Mouse (Mus musculus): ENCODE data around the gene Sqstm1. TPM values are rescaled to one million over a fixed set of nuclear protein-coding genes. Genes with fewer than 3 reads are reported as not detected.
A peak's percentile ranks its signal among the peaks of the same experiment; 100 is the strongest.

The Sqstm1 gene
- polyA plus RNA-seq, 1 experiment from 2014 or later, result 320 TPM

DNA sequence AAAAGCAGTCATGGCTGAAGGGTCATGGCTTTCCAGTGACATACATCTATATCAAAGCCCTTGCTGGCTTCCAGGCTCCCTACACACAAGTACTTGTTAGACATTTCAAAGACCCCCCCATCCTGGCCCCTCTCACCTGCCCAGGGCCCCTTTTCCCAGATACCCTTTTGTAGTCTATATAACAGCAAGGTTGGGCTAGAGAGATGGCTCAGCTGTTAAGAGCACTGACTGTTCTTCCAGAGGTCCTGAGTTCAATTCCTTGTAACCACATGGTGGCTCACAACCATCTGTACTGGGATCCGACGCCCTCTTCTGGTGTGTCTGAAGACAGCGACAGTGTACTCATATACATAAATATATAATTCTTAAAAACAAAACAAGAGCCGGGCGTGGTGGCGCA lies 4.0 kb upstream of the Sqstm1 start:
- no peaks in the 10 kb centered on the region for H3K9me3 ChIP-seq
- ATAC-seq (ENCODE audit: low FRiP score), result no peak
- no peak overlapping the region for H3K4me3 ChIP-seq
- 94% methylated on average over 6 of the region's 6 CpGs for WGBS
- no peak overlapping the region for H3K4me2 ChIP-seq
- H3K4me1 ChIP-seq (replicated peaks), result peaks cover 35% of the 10 kb centered on the region
- H3K27me3 ChIP-seq, result no peaks in the 10 kb centered on the region
- H3K36me3 ChIP-seq, result no peaks in the 10 kb centered on the region
- H3K27ac ChIP-seq, result no peak overlapping the region
- no peak overlapping the region for H3K9ac ChIP-seq

DNA sequence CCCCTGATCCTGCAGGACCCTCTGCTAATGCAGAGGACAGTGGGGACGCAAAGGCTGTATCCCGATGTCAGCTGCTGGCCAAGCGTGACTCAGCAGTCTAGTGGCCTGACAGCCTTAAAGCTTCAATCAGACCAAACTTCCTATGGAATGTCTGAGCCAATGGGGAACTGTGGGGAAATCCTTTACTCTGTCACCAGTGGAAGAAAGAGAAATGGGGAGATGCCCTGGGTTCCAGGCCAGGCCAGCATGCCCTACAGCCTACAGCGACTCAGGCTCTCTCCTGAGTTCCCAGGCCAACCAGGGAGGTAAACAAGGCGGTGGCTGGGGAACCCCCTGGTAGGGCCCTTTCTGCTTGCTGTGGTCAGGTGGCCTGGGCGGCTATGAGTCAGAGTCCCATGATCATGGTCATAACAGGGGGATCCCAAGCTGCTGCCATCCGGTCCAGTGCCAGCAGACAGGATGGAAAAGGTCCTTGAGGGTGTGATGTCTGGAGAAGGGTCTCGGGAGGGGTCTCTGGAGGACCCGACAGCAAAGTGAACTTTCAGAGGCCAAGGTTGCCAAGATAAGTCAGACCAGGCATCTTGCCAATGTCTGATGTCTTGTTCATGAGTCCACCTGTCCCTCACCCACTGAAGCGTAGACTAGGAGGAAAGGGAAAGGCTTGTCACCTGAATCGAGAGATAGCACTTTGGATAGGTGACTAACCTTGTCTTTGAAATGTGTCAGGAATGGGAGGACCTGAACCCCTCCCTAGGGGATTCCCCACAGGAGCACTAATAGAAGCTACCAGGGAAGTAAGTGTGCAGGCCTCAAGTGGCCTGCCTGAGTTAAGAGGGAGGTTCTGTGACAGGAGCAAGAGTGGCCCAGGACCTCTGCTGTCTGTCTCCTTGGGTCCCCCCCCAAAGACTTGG lies 2.5 kb upstream of the Sqstm1 start:
- Histone ChIP-seq H3K9me3 (no peaks in the 10 kb centered on the region), H3K9ac (peak overlapping the region; percentile 4; the same call in 1 of the 2 replicates), H3K4me1 (replicated peaks) (peaks cover 48% of the 10 kb centered on the region), H3K4me2 (no peak overlapping the region), H3K4me3 (no peak overlapping the region), H3K36me3 (peaks cover under 1% of the 10 kb centered on the region; the same call in 1 of the 2 replicates), H3K27me3 (no peaks in the 10 kb centered on the region), H3K27ac (no peak overlapping the region; the same call in 1 of the 2 replicates)
- WGBS, result 67% methylated on average over 11 of the region's 11 CpGs
- no peak for ATAC-seq (ENCODE audit: low FRiP score)

DNA sequence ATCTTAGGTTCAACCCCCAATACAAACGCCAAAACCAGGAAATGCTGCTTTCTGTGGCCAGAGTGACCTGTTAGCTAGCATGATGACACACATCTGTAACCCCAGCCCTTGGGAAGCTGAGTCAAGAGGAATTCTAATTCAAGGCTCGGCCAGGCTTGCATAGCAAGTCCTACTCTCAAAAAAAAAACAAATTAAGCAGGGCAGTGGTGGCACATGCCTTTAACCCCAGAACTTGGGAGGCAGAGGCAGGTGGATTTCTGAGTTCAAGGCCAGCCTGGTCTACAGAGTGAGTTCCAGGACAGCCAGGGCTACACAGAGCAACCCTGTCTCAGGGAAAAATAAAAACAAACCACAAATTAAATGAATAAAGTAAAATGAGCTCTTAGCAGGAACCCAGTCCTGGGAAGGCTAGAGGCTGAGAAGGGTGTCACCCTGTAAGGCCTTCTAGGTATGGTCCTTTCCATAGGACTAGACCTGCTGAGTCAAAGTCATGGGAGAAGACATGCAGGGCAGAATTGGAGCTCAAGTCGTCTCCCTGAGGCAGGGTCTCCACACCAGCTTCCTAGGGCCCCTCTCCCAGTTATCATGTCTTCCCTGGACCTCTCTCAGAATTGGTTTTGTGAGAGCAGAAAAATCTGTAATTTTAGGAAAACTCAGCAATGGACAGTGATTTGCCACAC lies 1.6 kb upstream of the Sqstm1 start:
- WGBS, result 78% methylated on average over 3 of the region's 3 CpGs
- H3K36me3 ChIP-seq, result peaks cover 9% of the 10 kb centered on the region
- H3K27me3 ChIP-seq, result no peaks in the 10 kb centered on the region
- ATAC-seq (ENCODE audit: low FRiP score), result no peak
- H3K9ac ChIP-seq, result peak overlapping the region; percentile 4; the same call in 1 of the 2 replicates
- no peak overlapping the region for H3K27ac ChIP-seq
- no peak overlapping the region for H3K4me3 ChIP-seq
- H3K4me1 ChIP-seq (replicated peaks), result peaks cover 48% of the 10 kb centered on the region
- no peaks in the 10 kb centered on the region for H3K9me3 ChIP-seq
- no peak overlapping the region for H3K4me2 ChIP-seq

DNA sequence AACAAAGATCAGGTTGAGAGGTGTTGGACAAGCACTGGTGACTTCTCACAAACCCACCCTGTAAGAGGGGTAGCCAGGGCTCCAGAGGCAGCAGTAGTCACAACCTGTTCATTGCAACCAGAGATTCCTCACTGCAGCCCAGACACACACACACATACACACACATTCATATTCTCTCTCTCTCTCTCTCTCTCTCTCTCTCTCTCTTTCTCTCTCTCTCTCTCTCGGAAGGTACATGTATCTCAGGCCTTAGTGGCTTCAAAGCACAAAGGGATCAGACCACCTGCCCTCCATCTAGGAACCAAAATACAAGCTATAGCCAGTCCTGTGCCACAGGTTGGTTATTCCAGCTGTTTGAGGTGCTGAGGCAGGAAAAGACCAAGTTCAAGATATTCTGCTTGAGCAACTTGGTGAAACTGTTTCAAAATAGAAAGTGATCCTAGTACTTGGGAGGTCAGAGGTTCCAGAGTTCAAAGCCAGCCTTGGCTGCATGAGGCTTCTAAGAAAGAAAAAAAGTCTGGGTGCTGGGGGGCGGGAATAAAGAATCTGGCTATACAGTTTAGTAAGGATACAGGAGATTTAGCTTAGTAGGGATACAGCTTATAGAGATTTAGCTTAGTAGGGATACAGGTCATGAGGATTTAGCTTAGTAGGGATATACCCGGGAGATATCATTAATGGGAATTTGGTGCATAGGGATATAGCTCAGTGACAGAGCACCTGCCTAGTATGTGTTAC lies 864 bp upstream of the Sqstm1 start:
- Histone ChIP-seq H3K4me1 (replicated peaks) (peaks cover 48% of the 10 kb centered on the region), H3K9me3 (no peaks in the 10 kb centered on the region), H3K36me3 (peaks cover 16% of the 10 kb centered on the region), H3K9ac (peak overlapping the region; percentile 98), H3K4me3 (peak overlapping the region; percentile 95), H3K27me3 (no peaks in the 10 kb centered on the region), H3K27ac (peak overlapping the region; percentile 99), H3K4me2 (peak overlapping the region; percentile 61)
- no peak for ATAC-seq (ENCODE audit: low FRiP score)
- 94% methylated on average over 3 of the region's 3 CpGs for WGBS

DNA sequence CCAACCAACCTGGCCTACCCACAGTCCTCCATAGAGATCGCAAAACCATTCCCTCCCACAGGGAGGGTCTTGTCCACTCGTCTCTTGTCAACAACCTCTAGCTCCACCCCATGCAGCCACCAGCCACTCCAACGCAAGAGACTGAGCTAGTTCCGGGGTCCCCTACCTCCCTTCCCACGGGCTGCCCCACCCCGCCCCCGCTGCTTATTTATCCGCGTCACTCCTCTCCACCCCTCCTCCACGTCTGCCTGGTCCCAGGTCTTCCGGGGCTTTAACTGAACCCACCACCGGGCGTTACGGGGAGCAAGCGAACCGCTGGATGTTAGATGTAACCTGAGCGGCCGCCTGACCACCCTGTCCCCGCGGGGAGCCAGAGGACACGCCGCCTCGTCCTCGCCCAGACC lies 524 bp downstream of the Sqstm1 start:
- peaks cover 34% of the 10 kb centered on the region for H3K4me1 ChIP-seq (replicated peaks)
- peak overlapping the region; percentile 99 for H3K27ac ChIP-seq
- H3K4me3 ChIP-seq, result peak overlapping the region; percentile 95
- H3K36me3 ChIP-seq, result peaks cover 30% of the 10 kb centered on the region
- H3K9ac ChIP-seq, result peak overlapping the region; percentile 98
- H3K9me3 ChIP-seq, result no peaks in the 10 kb centered on the region
- H3K4me2 ChIP-seq, result peak overlapping the region; percentile 61
- peak; percentile 94 for ATAC-seq (ENCODE audit: low FRiP score)
- no peaks in the 10 kb centered on the region for H3K27me3 ChIP-seq
- WGBS, result under 1% methylated on average over 24 of the region's 24 CpGs

DNA sequence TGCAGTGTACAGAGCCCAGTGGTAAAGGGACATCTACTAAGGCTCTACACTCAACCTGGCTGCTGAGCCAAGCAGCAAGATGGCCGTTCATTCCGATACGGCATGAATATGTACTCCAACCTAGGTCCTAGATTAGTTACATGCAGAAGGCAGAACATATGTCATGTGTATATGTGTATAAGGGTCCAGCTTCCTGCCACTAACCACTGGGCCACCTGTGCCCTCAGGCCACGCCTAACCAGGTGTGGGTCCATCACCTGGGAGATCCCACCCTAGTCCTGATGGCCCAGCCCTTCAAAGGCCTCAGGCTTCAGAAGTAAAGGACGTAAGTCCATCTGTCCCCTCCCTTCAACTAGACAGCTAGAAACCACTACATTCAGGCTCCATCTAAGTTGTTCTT lies 2.6 kb downstream of the Sqstm1 start:
- Histone ChIP-seq H3K27ac (no peak overlapping the region), H3K4me1 (replicated peaks) (peaks cover 30% of the 10 kb centered on the region), H3K36me3 (peaks cover 49% of the 10 kb centered on the region), H3K9me3 (no peaks in the 10 kb centered on the region), H3K4me2 (no peak overlapping the region), H3K9ac (no peak overlapping the region), H3K4me3 (no peak overlapping the region), H3K27me3 (no peaks in the 10 kb centered on the region)
- WGBS, result 97% methylated on average over 5 of the region's 5 CpGs
- ATAC-seq (ENCODE audit: low FRiP score), result no peak

DNA sequence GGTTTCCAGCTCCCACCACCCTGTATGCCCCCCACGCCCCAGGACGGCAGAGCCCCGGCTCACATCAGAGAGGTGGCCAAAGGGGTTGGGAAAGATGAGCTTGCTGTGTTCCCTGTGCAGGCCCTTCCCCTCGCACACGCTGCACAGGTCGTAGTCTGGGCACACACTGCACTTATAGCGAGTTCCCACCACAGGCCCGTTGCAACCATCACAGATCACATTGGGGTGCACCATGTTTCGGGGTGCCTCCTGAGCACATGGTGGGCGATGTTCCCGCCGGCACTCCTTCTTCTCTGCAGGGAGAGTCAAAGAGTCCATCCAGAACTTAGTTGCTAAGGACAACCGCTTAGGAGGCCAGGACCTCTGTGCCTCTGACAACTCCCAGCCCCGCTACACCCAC lies 3.3 kb downstream of the Sqstm1 start:
- Histone ChIP-seq H3K27ac (no peak overlapping the region), H3K4me1 (replicated peaks) (peaks cover 27% of the 10 kb centered on the region), H3K9ac (no peak overlapping the region), H3K4me3 (no peak overlapping the region), H3K36me3 (peaks cover 56% of the 10 kb centered on the region), H3K4me2 (no peak overlapping the region), H3K27me3 (no peaks in the 10 kb centered on the region), H3K9me3 (no peaks in the 10 kb centered on the region)
- ATAC-seq (ENCODE audit: low FRiP score), result no peak
- WGBS, result 98% methylated on average over 14 of the region's 14 CpGs

DNA sequence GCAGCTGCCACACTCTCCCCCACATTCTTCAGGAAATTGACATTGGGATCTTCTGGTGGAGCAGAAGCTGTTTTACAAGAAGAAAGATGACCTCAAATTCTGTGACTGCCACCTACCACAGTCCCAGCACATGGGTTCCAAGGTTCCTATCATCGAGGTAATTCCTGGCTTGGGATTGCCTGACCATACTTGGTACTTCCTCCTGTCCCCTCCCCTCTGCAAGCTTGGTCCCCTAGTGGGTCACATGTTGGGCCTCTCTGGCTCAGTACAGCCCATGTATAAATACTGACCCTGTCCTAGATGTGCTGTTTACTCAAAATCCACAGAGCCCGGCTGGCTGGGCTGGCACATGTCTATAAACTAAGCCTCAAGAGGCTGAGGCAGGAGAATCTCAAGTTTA lies 4.6 kb downstream of the Sqstm1 start:
- WGBS, result 95% methylated on average over 2 of the region's 2 CpGs
- H3K4me1 ChIP-seq (replicated peaks), result peaks cover 20% of the 10 kb centered on the region
- H3K4me2 ChIP-seq, result no peak overlapping the region
- H3K27me3 ChIP-seq, result no peaks in the 10 kb centered on the region
- H3K4me3 ChIP-seq, result no peak overlapping the region
- no peak overlapping the region for H3K9ac ChIP-seq
- no peaks in the 10 kb centered on the region for H3K9me3 ChIP-seq
- peaks cover 69% of the 10 kb centered on the region for H3K36me3 ChIP-seq
- ATAC-seq (ENCODE audit: low FRiP score), result no peak
- no peak overlapping the region for H3K27ac ChIP-seq

DNA sequence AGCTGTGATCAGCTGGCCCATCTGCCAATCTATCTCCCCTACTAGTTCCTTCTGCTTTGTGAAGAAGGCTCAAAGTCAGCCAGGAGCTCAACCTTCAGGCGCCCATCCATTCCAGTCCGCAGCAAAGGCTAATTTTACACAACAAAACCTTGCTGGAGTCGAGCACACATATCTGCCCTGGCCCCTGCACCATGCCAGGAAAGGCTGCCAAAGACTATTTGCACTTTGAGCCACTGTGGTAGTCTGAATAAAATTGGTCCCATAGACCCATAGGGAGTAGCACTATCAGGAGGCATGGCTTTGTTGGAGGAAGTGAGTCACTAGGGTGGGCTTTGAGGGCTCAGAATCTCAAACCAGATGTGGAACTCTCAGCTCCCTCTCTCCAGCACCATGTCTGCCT lies 5.2 kb downstream of the Sqstm1 start:
- Histone ChIP-seq H3K27me3 (no peaks in the 10 kb centered on the region), H3K27ac (no peak overlapping the region), H3K9ac (no peak overlapping the region), H3K36me3 (peaks cover 75% of the 10 kb centered on the region), H3K4me1 (replicated peaks) (peaks cover 17% of the 10 kb centered on the region), H3K4me3 (no peak overlapping the region), H3K4me2 (no peak overlapping the region), H3K9me3 (no peaks in the 10 kb centered on the region)
- 94% methylated on average over 3 of the region's 3 CpGs for WGBS
- no peak for ATAC-seq (ENCODE audit: low FRiP score)

DNA sequence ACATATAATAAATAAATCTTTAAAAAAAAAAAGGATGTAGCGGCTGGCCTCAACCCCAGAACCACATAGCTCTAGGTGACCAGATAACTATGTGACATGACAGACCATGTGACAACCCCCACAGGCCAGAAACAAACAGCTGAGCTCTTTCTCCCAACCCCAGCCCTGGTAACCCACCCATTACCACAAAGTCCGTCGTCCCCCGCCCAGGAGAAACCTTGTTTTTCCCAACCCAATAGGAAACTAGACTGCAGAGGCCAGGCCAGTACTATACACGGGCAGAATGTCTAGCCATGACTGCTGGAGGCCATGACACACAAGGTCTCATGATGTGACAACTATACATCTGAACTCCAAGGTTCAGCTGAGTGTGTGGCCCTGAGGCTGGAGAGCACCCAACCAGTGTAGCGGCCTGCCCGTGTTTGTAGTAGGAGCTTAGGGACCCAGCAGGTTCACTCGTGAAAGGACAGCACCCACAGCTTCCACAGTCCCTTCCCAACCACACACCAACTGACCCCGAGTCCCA lies 7.3 kb downstream of the Sqstm1 start:
- no peak for ATAC-seq (ENCODE audit: low FRiP score)
- H3K9me3 ChIP-seq, result no peaks in the 10 kb centered on the region
- H3K4me2 ChIP-seq, result no peak overlapping the region
- H3K9ac ChIP-seq, result no peak overlapping the region
- H3K36me3 ChIP-seq, result peaks cover 94% of the 10 kb centered on the region
- H3K27me3 ChIP-seq, result no peaks in the 10 kb centered on the region
- H3K4me1 ChIP-seq (replicated peaks), result peaks cover 7% of the 10 kb centered on the region
- 97% methylated on average over 9 of the region's 9 CpGs for WGBS
- no peak overlapping the region for H3K27ac ChIP-seq
- no peak overlapping the region for H3K4me3 ChIP-seq

DNA sequence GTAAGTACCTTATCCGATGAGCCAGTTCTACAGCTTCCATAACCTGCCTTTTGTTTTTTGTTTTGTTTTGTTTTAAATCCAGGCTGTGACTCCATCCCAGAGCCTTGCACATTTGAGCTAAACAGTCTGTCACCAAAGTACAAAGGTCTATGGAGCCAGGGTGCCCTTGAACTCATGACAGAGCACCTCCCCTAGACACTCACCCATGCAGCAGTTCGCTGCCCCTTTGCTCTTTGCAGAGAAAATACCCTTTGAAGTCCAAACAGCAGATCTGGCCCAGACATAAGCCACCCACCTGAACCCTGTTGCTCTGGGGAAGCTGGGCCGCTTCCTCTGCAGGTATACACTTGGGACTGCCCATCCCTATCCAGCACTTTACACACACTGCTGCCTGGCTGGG lies 9.0 kb downstream of the Sqstm1 start:
- H3K27me3 ChIP-seq, result no peaks in the 10 kb centered on the region
- H3K9me3 ChIP-seq, result no peaks in the 10 kb centered on the region
- no peak overlapping the region for H3K9ac ChIP-seq
- H3K4me3 ChIP-seq, result no peak overlapping the region
- no peak for ATAC-seq (ENCODE audit: low FRiP score)
- H3K27ac ChIP-seq, result no peak overlapping the region
- peaks cover 96% of the 10 kb centered on the region for H3K36me3 ChIP-seq
- WGBS, result 88% methylated on average over 3 of the region's 3 CpGs
- no peaks in the 10 kb centered on the region for H3K4me1 ChIP-seq (replicated peaks)
- no peak overlapping the region for H3K4me2 ChIP-seq

DNA sequence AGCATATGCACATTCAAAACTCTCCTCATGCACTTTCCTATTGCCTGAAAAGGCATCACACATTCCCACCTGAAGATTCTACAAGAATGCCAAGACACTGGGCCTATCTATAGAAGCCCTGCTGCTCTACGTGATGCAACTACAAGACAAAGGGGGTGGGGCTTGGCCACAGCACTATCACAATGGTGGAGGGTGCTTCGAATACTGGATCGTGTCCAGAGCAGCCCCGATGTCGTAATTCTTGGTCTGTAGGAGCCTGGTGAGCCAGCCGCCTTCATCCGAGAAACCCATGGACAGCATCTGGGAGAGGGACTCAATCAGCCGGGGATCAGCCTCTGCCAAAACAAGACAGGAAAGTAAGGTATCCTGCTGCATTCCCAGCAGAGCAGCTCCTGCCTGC lies 10.0 kb downstream of the Sqstm1 start:
- WGBS, result 87% methylated on average over 8 of the region's 8 CpGs
- Histone ChIP-seq H3K4me1 (replicated peaks) (no peaks in the 10 kb centered on the region), H3K27ac (no peak overlapping the region), H3K4me2 (no peak overlapping the region), H3K9ac (no peak overlapping the region), H3K9me3 (no peaks in the 10 kb centered on the region), H3K27me3 (no peaks in the 10 kb centered on the region), H3K36me3 (peaks cover 94% of the 10 kb centered on the region), H3K4me3 (no peak overlapping the region)
- ATAC-seq (ENCODE audit: low FRiP score), result no peak

All from hindbrain, embryonic 13.5 days (tissue).